Mouse (Mus musculus): Measurements from ENCODE around the gene Axdnd1. TPM values are rescaled to one million over a fixed set of nuclear protein-coding genes. Genes with fewer than 3 reads are reported as not detected.
"Not testable (repeated sequence)": the region's sequence is repeated elsewhere in the genome, so short reads cannot be mapped to it uniquely, and the experiment has no call there.

The Axdnd1 gene
- total RNA-seq, 1 experiment from 2014 or later: 1.2 TPM

- ATAC-seq (ENCODE audit: extremely low read depth, insufficient number of reproducible peaks, low FRiP score, poor library complexity, severe bottlenecking): no peak
These were observed 21.8 kb upstream of the Axdnd1 start for GRCm38 (mm10) chr1:156442776-156443175.

DNA sequence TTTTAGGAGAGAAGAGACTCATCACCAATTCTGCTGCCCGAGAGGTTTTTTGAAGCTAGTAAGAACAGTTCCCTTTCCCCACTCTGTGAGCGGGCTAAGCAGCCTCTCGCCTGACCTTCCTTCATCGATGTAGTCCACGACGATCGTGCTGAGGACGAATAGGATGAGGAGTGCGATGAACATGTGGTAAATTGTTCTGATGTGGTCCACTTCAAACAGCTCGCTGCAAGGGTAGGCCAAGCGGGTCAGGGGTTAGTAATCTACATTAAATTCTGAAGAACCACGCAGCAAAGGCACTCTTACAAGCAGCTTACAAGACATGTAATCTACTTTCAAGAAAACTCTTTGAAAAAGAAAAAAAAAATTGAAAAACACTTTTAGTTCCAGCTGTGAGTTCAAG lies 21.3 kb upstream of the Axdnd1 start:
- no peak for ATAC-seq (ENCODE audit: extremely low read depth, insufficient number of reproducible peaks, low FRiP score, poor library complexity, severe bottlenecking)

GRCm38 (mm10) chr1:156437726-156438125 lies 16.8 kb upstream of the Axdnd1 start:
- 0 out of 2 replicates have a peak, but pooled peaks have one; percentile 13 for ATAC-seq (ENCODE audit: extremely low read depth, insufficient number of reproducible peaks, low FRiP score, poor library complexity, severe bottlenecking)

GRCm38 (mm10) chr1:156437016-156437708 lies 16.2 kb upstream of the Axdnd1 start:
- ATAC-seq (ENCODE audit: extremely low read depth, insufficient number of reproducible peaks, low FRiP score, poor library complexity, severe bottlenecking): peak; percentile 96

DNA sequence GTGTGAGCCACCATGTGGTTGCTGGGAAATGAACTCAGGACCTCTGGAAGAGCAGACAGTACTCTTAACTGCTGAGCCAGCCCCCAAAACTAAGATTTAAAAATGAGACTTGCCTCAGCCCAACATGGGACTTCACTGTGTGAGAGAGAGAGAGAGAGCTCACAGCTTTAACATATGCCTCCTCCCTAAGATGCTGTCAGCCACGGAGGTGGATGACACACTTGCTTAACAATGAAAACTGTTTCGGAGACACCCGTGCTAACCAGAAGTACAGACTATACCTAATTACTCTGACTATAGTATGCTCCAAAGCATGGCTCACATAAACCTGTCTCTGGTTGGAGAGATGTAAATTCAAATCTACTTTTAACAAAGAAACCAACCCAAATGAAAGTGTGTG lies 12.5 kb upstream of the Axdnd1 start:
- no peak for ATAC-seq (ENCODE audit: extremely low read depth, insufficient number of reproducible peaks, low FRiP score, poor library complexity, severe bottlenecking)

GRCm38 (mm10) chr1:156432498-156432897 lies 11.5 kb upstream of the Axdnd1 start:
- no peak for ATAC-seq (ENCODE audit: extremely low read depth, insufficient number of reproducible peaks, low FRiP score, poor library complexity, severe bottlenecking)

DNA sequence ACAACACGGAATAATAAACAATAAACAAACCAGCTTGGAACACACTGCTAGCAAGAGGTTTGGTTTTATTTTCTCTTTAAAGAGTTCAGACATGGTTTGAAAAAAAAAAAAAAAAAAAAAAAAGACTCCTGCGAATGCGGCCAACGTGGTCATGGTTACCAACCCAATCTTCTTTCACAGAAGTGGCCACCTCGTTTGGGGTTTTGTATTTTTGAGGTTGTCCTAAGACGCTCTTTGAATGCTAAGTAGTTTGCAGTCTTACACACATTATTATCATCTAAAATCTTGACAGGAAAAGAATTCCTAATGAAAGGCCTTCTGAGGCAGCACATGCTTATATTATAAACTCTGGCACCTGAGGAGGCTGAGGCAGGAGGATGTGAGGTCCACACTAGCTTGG lies 7.5 kb upstream of the Axdnd1 start:
- no peak for ATAC-seq (ENCODE audit: extremely low read depth, insufficient number of reproducible peaks, low FRiP score, poor library complexity, severe bottlenecking)

DNA sequence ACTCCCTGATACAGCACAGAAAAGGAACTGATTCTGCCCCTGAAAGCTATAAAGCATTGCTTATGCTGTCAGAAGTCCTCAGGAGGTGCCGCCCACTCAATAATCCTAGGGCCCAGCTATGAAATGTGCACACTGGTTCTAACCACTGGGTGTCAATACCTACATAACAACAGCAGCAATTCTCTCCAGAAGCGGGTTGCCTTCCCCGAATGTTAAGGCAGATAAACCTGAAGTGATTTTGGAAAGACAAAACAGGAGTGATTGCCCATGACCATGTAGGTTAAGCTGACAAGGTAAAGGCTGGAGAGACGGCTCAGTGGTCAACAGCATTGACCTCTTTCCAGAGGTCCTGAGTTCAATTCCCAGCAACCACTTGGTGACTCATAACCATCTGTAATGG lies 4.8 kb upstream of the Axdnd1 start:
- no peak for ATAC-seq (ENCODE audit: extremely low read depth, insufficient number of reproducible peaks, low FRiP score, poor library complexity, severe bottlenecking)

DNA sequence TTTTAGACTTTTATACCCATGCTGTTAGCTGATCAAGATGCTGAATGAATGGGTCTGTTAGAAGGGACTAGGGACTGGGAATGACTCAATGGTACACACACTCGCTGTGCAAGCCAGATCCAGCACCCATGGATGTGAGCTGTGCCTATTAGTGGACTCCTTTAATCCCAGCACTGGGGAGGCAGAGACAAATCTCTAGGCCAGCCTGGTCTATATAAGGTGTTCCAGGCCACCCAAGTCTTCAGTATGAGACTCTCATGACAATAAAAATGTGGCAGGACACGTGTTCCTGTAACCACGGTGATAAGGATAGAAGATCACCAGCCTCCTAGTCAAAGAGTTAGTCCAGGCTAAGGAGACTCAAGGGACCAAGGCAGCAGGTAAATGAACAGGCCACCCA lies 3.1 kb upstream of the Axdnd1 start:
- no peak for ATAC-seq (ENCODE audit: extremely low read depth, insufficient number of reproducible peaks, low FRiP score, poor library complexity, severe bottlenecking)

DNA sequence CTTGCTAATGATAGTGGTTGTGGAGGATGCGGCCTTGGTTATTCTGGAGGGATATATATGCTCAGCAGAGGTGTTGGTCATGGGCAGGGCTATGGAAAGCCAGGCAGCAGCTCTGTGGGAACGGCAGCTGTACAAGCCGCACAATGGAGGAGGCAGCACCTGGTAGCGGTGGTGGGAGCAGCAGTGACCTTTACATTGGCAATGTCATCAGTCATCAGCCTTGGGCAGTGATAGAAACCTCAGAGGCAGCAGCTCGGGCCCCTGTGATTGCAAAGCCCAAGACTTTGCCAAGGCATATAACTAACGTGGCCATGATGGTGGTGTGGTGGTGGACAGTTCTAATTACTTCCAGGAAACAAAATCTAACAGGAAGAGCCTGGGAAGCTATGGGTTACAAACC lies 2.5 kb upstream of the Axdnd1 start:
- ATAC-seq (ENCODE audit: extremely low read depth, insufficient number of reproducible peaks, low FRiP score, poor library complexity, severe bottlenecking): no peak

DNA sequence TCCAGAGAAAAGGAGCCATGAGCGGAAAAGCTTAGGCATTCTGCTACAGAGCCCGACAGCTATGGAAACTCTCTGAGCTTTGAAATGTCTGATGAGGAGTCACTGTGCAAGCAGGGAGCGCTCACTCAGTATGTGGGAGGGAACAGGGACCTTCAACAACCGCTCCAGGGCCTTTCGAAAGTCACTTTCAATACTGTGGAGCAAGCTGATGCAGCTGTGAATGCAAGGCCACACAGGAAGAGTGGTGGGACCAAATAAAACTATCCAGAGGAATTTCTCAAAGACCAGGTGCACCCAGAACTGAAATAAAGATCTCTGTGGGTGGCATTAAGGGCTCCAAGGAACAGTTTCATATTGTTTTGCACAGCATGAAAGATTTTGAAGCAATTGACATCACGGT lies 1.9 kb upstream of the Axdnd1 start:
- ATAC-seq (ENCODE audit: extremely low read depth, insufficient number of reproducible peaks, low FRiP score, poor library complexity, severe bottlenecking): no peak

GRCm38 (mm10) chr1:156418170-156418569 lies 2.8 kb downstream of the Axdnd1 start:
- ATAC-seq (ENCODE audit: extremely low read depth, insufficient number of reproducible peaks, low FRiP score, poor library complexity, severe bottlenecking): peak; percentile 38; the same call in 1 of the 2 replicates

GRCm38 (mm10) chr1:156408521-156408920 lies 12.4 kb downstream of the Axdnd1 start:
- no peak for ATAC-seq (ENCODE audit: extremely low read depth, insufficient number of reproducible peaks, low FRiP score, poor library complexity, severe bottlenecking)

GRCm38 (mm10) chr1:156408004-156408403 lies 13.0 kb downstream of the Axdnd1 start:
- ATAC-seq (ENCODE audit: extremely low read depth, insufficient number of reproducible peaks, low FRiP score, poor library complexity, severe bottlenecking): no peak

GRCm38 (mm10) chr1:156403251-156403650 lies 17.7 kb downstream of the Axdnd1 start:
- no peak for ATAC-seq (ENCODE audit: extremely low read depth, insufficient number of reproducible peaks, low FRiP score, poor library complexity, severe bottlenecking)

DNA sequence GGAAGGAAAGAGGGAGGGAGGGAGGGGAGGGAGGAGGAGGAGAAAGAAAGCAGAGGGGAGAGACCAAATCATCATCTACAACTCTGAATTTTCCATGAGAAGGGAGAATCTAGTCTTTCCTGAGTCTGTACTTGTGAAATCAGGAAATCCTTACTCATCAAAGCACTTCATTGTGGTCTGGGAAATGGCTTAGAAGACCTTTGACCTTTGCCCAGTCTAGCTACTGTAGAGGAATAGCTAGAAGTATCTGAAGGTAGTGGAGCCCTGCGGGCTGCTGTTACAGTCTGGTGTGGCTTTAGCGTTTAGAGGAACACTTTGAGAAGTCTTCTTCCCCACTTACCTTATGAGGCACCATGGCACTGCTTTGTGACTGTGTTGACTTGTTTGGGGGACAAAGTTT lies 18.5 kb downstream of the Axdnd1 start:
- no peak for ATAC-seq (ENCODE audit: extremely low read depth, insufficient number of reproducible peaks, low FRiP score, poor library complexity, severe bottlenecking)

GRCm38 (mm10) chr1:156400159-156400558 lies 20.8 kb downstream of the Axdnd1 start:
- not testable (repeated sequence) for ATAC-seq (ENCODE audit: extremely low read depth, insufficient number of reproducible peaks, low FRiP score, poor library complexity, severe bottlenecking)

DNA sequence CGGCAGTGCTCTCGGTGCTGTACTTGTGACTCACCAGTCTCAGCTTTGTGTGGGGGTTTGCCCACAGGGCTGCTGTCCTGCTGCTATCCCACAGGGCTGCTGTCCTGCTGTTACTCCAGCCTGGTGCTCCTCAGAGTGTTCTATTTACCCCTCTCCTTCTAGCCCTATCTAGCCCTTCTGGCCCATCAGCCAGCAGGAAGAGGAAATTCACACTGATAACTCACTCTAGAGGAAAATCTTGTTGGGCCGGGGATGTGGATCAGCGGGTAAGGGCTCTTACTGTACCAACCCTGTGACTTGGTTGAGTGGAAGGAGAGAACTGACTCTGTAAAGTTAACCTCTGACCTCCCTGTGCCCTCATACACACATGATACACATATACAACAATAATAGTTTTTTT lies 27.8 kb downstream of the Axdnd1 start:
- no peak for ATAC-seq (ENCODE audit: extremely low read depth, insufficient number of reproducible peaks, low FRiP score, poor library complexity, severe bottlenecking)

DNA sequence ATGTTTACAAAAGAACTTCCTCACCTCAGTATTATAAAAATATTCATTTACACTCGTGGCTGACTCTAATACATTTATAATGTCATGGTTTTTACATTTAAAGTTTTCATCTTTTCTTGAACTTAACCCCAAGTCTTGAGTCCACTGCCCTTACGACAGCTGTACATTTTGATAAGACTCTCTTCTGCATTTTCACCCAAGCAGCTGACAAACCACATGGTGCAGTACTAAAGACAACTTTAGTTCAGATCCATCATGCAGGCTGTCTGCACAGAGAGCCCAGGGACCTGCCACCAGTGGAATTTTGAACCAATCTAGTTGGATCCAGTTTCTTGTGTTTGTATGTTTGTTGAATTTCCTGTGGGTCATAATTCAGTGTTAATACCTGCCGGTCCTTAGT lies 34.1 kb downstream of the Axdnd1 start:
- ATAC-seq (ENCODE audit: extremely low read depth, insufficient number of reproducible peaks, low FRiP score, poor library complexity, severe bottlenecking): no peak

- no peak for ATAC-seq (ENCODE audit: extremely low read depth, insufficient number of reproducible peaks, low FRiP score, poor library complexity, severe bottlenecking)
These were observed 34.7 kb downstream of the Axdnd1 start for GRCm38 (mm10) chr1:156386232-156386631.

- no peak for ATAC-seq (ENCODE audit: extremely low read depth, insufficient number of reproducible peaks, low FRiP score, poor library complexity, severe bottlenecking)
These were observed 39.7 kb downstream of the Axdnd1 start for GRCm38 (mm10) chr1:156381217-156381616.
